ENCODE assay signal across 12 mouse cellular contexts in the genomic region with DNA sequence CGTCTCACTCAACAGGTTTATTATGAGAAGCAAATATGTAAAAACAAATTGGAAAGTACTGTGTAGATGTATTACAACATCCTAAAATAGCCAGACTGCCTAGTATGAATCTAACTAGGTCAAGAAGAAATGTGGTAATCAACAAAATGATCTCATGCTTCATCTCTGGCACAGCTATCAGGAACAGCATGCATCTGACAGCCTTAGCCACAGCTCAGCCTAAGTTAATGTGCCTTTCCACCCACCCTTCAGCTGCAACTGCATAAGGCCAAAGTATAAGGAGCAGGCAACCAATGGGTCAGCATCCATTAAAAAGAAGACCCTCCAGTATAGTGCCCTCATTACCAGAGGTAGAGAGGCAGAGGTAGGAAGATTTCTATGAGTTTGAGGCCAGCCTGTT. TPM values are rescaled to one million over a fixed set of nuclear protein-coding genes. Genes with fewer than 3 reads are reported as not detected.
A peak's percentile ranks its signal among the peaks of the same experiment; 100 is the strongest.
DNase-seq lines count a peak whose midpoint lies in the region; ATAC-seq and TF ChIP-seq lines count a peak whose summit lies in the region.
"Had no signal": no experiment of that assay in that cellular context is flagged by ENCODE, and none has a peak within 500 bp of the region (broad histone marks: within the 10 kb centered on the region; RNA-seq: fewer than 3 reads in every experiment).

No protein-coding gene starts in this region.

- WGBS in midbrain, embryonic 11.5 days: 88% methylated on average over 1 of the region's 1 CpGs

- H3K4me1 ChIP-seq in bone marrow macrophage, adult 2 months (ENCODE audit: control insufficient read depth, insufficient read depth, low read length): peaks cover 62% of the 10 kb centered on the region
- H3K4me1 ChIP-seq in midbrain, embryonic 11.5 days (ENCODE audit: control insufficient read depth, insufficient read depth, low read length): no peaks in the 10 kb centered on the region

- peak overlapping the region; percentile 27; the same call in 1 of the 2 replicates for H3K4me3 ChIP-seq in gastrocnemius, adult 2 months
- H3K4me3 ChIP-seq in bone marrow macrophage, adult 2 months (ENCODE audit: insufficient read depth, low read length): no peak overlapping the region
- no peak overlapping the region for H3K4me3 ChIP-seq in midbrain, embryonic 11.5 days (ENCODE audit: low read depth, low read length)

- no peak overlapping the region for H3K9ac ChIP-seq in midbrain, embryonic 11.5 days (ENCODE audit: low read length)

- no peak for ATAC-seq in erythroid progenitor cell, adult 5-6 weeks (replicated peaks; ENCODE audit: low FRiP score, poor library complexity, severe bottlenecking)
- ATAC-seq in midbrain, embryonic 11.5 days (ENCODE audit: low FRiP score): no peak
- ATAC-seq: midbrain, embryonic 16.5 days had no signal

- no peak overlapping the region for H3K4me2 ChIP-seq in midbrain, embryonic 11.5 days
- H3K4me2 ChIP-seq: liver, embryonic 11.5 days had no signal

- no peaks in the 10 kb centered on the region for H3K9me3 ChIP-seq in midbrain, embryonic 11.5 days (ENCODE audit: control insufficient read depth, low read length)

- peak overlapping the region; percentile 93 for H3K27ac ChIP-seq in gastrocnemius, adult 2 months
- H3K27ac ChIP-seq in bone marrow macrophage, adult 2 months (ENCODE audit: insufficient read depth, low read depth, low read length): peak overlapping the region; percentile 41
- no peak overlapping the region for H3K27ac ChIP-seq in midbrain, embryonic 11.5 days (ENCODE audit: low read depth, low read length)

- peak; percentile 55 for DNase-seq in gastrocnemius, adult 2 months
- DNase-seq in gastrocnemius, postnatal 10 days: no peak
- peak; percentile 49 for DNase-seq in 416B (ENCODE audit: low read depth)
- peak; percentile 42 to 49 for DNase-seq in layer of hippocampus, adult 8-10 months (ENCODE audit: low spot score in 2 of 2)
- no peak for DNase-seq in midbrain, embryonic 11.5 days (ENCODE audit: low spot score, missing footprints)
- DNase-seq in retina, embryonic 14.5 days (ENCODE audit: low spot score): no peak
- DNase-seq: kidney, adult 2 months; thymus, postnatal 25 days had no signal

- no peak for TF ChIP-seq POLR2A in bone marrow macrophage, adult 2 months (IDR thresholded peaks at IDR 0.05; ENCODE audit: borderline replicate concordance, low read depth, low read length)

- no peaks in the 10 kb centered on the region for H3K36me3 ChIP-seq in midbrain, embryonic 11.5 days (ENCODE audit: control insufficient read depth, insufficient read depth, low read length)

- H3K27me3 ChIP-seq in midbrain, embryonic 11.5 days (ENCODE audit: control insufficient read depth, insufficient read depth, low read length): no peaks in the 10 kb centered on the region

- intact Hi-C loops in gastrocnemius, adult 2 months (cut with DNase I): loop anchor here (2.0 to 5.0 kb wide), 2 partner anchors 33 to 41 kb away; no protein-coding TSS in a partner anchor

- no peak for TF ChIP-seq CTCF in gastrocnemius, adult 2 months (IDR thresholded peaks at IDR 0.05)
- TF ChIP-seq CTCF in bone marrow macrophage, adult 2 months (IDR thresholded peaks at IDR 0.05; ENCODE audit: low read depth, low read length): no peak

RNA-seq across cellular contexts. Expression of gene Slc16a10, which starts 34.1 kb away (rescaled TPM):
- total RNA-seq in gastrocnemius, adult 2 months (2021): 10 to 100 TPM; 39.8 to 43.6 TPM
- 10 to 100 TPM; 27.7 to 28.0 TPM for total RNA-seq in gastrocnemius, postnatal 10 days (2021)
- polyA plus RNA-seq in bone marrow macrophage, adult 2 months (2012; ENCODE audit: insufficient read depth, insufficient read length, missing spikeins): 59.0 and 61.3 TPM in 2 replicates
- 1 to 10 TPM; 3.9 to 5.0 (median 4.3) TPM for total RNA-seq in layer of hippocampus, adult 8-10 months (2022)
- total RNA-seq in erythroid progenitor cell, adult 5-6 weeks (2015; ENCODE audit: low replicate concordance): 431 and 444 TPM in 2 replicates
- total RNA-seq in erythroid progenitor cell, adult 5-6 weeks (2017; ENCODE audit: low replicate concordance): 329 and 368 TPM in 2 replicates
- polyA plus RNA-seq in midbrain, embryonic 11.5 days (2014; fragmentation: Nextera tagmentation; extraction: Ambion mirVana): 3.5 and 4.6 TPM in 2 replicates

Comparison
In these comparisons a context has a peak if more than half of its experiments do, and no peak if none do; other contexts are left out.
1. DNase-seq: peak in gastrocnemius, adult 2 months (single experiment), 416B (single experiment) and layer of hippocampus, adult 8-10 months (2 of 2); none in gastrocnemius, postnatal 10 days (single experiment), midbrain, embryonic 11.5 days (single experiment) and retina, embryonic 14.5 days (single experiment).
2. RNA of gene Slc16a10, which starts 34.1 kb away (total RNA-seq): 329 to 444 TPM in erythroid progenitor cell, adult 5-6 weeks; 39.8 to 43.6 TPM in gastrocnemius, adult 2 months, 27.7 to 28.0 TPM in gastrocnemius, postnatal 10 days and 3.9 to 5.0 TPM in layer of hippocampus, adult 8-10 months; every median in the first group is over 4 times any median in the second.